Mouse (Mus musculus) gastrocnemius, postnatal 14 days (tissue): Measurements from ENCODE around the gene Flad1. TPM values are rescaled to one million over a fixed set of nuclear protein-coding genes. Genes with fewer than 3 reads are reported as not detected.

Experiments
- DNase-seq: peaks from one replicate; pipeline ENCODE4 v3.0.0; 2021; ENCODE audit warnings: mixed read lengths
- intact Hi-C: fragments of 180-260 bp; cut with DNase I; formaldehyde crosslinking; loops from one replicate; pipeline ENCODE4 v1.15.1; 2025; ENCODE audit warnings: low total_unique reads
- total RNA-seq, 2 experiments: library from RNA; stranded (reverse); gene quantifications; 2 replicates each; pipeline ENCODE4 v1.2.3; 2021

Gene Flad1
- total RNA-seq, 2 experiments from 2014 or later = 30.9 to 33.4 TPM

DNA sequence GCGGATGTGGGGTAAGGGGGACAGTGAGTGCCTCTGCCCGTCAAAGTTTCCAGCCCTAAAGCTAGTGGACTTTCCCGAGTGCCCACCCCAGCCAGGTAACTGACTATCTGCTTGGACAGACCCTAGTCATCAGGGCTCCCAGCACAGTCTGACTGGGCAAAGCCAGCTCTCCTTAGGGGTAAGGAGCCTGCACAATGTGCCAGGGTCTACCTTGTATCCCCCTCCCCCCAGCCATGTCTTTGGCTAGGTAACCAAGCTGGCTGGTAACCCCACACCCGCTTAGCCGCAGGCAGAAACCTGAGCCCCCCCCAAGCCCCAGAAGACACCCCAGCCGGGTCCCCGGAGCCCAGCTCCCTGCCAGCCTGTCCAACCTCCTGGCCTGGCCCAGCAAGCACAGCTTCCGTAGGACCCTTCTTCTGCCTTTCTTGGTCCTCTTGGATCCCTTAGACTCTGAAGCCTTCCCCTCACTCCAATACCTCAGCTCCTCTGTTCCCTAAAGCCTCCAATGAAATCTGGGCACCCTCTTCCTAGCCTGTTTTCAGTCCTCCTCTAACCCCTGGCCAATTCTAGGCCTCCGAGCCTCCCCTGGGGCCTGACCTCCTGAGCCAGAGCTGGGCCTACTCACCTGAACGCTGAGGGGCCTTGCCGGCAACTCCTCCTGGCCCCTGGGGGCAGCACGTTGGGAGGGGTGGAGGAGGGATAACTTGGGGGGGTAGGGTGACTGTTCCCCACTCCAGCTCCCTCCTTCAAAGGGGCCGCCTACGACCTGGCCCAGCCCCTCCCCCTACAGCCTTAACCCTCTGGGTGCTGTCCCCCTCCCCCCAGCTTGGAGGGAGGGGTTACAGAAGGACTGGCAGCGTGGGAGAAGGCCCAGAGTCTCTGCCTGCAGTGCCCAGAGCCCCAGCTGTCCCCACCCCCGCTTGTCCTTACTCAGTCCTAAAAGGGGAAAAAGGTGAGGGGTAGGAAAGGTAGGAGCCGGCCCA, 24.9 kb downstream of the Flad1 start:
- intact Hi-C loops = no loop called here
- DNase-seq = peak; percentile 47

DNA sequence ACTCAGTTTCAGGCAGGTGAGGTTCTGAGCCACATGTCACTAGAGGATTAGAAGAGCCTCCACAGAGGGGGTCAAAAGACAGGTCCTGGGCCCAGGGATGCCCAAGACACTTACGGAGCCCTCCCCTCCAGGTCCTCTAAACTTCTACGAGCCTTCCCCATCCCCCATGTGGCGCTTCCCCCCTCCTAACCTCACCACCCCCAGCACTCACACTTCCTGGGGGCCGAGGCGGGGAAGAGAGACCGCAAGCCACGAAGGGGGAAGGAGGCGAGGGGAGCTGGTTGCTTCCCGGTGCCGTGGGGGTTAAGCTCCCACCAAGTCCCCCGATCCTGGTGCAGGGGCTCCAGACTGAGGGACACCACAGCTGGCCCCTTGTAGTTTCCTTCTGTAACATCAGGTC, 26.2 kb downstream of the Flad1 start:
- no peak for DNase-seq
- intact Hi-C loops = no loop called here

DNA sequence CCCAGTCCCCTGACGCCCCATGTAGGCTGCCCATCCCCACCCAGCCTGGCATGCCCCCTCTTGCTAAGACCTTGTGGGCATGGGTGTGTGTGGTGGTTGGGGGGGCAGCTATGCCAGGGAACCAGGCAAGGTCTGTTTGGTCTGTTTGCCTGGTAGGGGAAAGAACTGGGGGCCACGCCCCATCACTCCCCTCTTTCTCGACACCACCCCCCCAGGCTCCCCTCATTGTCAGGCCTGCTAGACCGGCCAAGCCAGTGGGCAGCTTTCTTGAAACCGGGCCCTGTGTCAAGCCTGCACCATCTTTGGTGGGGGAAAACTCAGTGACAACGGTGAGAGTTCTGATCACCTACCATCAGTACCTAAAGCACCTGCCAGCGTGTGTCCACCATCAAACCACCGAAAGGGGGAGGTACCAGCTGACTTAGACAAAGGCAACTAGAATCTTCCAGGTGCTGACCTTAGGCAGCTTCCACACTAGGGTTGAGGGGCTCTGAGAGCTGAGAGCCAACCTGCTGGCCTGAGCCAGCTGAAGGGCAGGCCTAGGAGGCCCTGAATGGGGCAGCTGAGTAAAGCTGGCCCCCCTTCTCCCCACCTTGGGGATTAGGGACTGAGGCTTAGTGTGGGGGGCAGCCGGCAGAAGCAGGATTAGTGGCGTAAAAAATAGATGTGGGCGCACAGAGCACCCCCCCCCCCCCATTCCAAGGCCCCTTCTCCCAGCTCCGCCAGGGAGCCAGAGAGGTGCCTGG, 27.2 kb downstream of the Flad1 start:
- intact Hi-C loops = no loop called here
- DNase-seq = no peak

DNA sequence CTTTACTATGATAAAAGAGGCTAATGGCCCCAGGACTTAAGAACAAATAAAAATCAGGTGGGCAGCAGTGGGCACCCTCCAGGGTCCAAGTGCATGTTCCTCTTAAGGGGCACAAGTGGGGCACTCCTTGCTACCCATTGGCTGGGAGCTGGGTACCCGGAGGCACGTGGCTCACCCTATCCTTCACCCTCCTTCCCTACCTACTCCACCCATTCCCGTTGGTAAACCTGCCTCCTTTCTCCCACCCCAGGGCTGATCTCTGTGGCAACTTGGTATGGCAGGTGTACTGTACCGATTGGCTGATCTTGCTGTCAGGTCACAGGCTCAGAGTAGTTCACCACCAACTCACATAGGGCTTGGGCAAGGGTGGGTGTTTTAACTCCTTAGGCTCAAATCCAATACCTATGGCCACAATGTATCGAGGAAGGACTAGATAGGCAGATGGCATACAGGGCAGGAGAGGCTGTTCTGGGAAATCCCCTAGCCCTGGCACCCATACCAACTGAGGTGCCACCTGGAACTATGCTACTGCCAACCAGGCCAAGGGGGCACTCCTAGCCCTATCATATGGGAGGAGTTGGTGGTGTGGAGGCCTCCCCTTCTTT, 27.9 kb downstream of the Flad1 start:
- intact Hi-C loops = no loop called here
- DNase-seq = no peak

DNA sequence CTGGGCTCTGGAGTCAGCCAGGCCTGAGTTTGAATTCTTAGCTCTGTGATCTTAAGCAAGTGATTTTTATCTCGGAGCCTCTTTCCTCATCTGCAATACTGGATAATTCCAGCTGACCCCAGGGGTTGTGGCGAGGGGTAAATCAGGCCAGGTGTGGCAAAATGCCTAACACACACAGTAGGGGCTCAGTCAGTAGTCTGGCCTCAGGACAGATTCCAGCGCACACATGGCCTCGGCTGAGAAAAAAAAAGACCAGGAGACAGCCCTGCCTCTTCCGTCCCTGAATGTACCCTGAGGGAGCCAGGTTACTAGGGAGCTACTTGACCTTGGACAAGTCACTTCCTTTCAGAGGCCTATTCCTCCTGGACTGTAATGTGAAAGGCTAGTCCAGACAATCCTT, 28.7 kb downstream of the Flad1 start:
- intact Hi-C loops = no loop called here
- no peak for DNase-seq

DNA sequence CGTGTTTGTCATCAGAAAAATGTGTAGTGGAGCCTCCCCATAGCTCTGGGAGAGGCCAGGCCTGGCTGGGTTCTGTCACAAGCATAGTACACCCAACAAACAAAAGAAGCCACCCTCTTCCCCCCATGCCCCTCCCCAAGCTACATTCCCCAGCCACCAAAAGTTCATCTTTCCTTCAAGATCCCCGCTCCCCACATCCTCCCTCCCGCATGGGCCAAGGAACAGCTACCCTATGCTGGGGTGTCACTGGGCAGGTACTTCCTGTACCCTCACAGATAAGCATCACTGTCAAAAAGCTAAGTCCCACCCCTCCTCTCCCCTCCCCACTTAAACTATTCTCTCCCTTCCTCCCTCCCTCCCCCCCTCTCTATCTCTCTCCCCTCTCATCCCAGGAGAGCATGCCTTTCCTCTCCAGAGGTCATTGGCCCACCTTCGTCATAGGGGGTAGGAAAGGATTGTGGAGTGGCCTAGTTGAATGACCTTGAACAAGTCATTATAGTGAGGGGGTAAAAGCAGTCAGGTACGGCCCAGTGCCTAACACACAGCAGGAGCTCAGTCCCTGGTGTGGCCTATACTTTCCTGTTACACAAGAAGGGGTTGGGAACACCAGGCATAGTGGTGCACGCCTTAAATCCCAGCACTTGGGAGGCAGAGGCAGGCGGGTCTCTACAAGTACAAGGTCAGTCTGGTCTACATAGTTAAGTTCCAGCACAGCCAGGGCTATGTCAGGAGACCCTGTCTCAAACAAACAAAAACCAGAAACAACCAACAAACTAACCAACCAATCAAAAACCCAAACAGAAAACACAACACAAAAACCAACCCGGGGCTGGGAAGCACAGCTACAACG, 29.4 kb downstream of the Flad1 start:
- intact Hi-C loops = no loop called here
- no peak for DNase-seq

DNA sequence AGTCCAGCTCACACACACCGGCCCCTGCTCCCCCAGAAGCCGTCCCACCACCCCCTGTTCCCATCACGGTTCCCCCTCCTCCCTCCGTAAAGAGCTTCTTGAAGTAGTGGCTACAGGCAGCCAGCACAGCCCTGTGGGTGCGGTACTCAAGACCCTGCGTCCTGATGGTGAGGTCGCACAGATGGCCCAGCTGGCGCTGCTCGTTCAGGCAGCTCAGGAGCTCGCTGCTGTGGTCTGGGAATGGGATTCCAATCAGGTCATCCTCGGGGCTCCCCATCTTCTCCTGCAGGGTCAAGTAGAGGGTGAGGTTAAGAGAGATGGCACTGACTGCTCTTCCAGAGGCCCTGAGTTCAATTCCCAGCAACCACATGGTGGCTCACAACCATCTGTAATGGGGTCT, 30.4 kb downstream of the Flad1 start:
- intact Hi-C loops = no loop called here
- DNase-seq = no peak

DNA sequence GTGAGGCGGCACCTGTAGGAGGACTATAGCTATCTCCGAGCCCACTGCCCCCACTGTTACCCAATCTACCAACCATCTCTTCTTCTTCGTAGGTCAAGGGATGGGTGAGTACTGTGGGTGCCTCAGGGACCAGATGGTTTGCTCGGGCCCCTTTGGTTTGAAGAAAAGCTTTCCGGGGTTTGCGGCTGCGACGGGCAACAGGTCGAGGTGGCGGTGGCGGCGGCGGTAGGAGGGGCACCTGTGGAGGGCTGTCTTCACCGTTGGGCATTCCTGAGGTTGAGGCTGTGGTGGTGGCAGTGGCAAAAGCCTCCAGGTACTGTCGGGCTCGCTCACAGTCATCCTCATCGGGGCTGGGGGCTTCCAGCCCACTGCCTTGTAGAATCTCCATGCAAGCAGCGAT, 31.0 kb downstream of the Flad1 start:
- no peak for DNase-seq
- intact Hi-C loops = no loop called here

DNA sequence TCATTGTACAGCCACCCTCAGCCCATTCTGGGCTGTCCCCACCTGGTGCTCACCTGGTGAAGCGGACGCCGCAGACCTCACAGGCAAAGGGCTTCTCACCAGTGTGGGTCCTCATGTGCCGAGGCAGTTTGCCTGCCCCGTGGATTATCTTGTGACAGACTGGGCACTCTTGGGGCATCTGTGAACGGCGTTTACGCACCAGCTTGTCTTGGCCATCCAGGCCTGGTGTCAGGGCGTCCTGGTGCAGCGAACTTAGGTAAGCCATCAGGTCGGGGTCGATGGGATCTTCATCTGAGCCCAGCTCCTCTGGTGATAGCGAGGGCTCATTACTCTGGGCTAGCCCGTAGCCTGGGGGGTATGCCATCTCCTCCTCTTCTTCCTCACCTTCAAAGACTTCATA, 31.4 kb downstream of the Flad1 start:
- no peak for DNase-seq
- intact Hi-C loops = no loop called here

DNA sequence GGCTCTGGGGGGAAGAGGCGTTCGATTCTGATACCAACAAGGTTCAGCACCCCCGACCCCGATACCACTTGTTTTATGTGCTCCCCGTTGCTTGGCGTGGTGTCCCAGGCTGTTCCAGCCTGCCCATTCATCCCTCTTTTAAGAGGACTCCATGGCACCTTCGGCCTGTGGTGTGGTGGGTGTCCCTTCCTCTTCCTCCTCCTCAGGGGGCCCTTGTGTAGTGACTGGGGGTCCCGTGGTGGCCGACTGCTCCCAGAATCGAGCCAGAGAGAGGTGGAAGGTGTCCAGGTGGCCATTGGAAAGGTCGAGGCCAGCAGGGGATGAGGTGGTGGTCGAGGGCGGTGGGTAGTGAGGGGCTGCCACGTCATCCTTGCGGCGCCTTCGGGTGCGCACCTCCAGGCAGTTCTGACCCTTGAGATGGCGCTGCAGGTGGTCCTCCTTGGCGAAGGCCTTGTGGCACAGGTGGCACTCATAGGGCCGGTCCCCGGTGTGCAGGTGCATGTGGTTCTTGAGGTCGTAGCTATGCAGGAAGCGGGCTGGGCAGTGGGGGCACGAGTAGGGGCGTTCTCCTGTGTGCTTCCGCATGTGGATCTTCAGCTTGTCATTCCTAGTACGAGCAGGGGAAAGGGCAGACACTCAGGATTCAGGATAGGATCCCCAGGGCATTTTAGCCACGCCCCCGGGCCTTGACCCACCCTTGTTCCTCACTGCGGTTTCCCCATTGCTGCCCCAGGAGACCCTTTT, 32.1 kb downstream of the Flad1 start:
- intact Hi-C loops = loop anchor here (10.0 kb wide), 1 partner anchor 105 kb away; no protein-coding TSS in a partner anchor
- no peak for DNase-seq

DNA sequence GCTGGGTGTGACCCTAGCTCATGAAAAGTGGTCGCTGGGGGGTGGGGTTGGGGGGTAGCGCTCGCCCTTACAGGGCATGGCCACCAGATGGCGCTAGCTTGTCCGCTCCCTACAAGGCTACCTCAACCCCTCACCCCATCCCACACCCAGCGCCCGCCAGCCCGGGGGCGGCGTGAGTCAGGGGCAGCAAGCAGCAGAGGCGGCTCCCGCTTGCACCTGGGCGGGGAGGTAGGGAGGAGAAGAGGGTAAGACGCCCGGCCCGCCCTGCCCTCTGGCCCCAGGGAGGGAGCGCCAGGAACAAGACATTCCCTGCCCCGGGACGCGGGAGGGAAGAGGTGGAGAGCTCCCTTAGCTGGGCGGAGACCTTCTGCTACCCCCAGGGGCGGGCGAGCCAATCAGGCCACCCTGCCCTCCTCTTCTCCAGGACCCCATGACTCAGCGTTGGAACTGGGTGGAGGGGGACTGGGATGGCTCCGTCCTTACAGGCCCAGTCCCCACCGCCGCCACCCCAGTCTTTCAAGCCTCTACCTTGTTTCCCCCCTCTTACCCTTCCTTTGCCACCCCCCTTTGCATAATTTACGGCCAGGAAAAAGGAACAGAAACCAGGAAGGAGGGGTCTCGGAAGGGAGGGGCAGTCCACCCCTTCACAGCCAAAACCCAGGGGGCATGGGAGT, 33.1 kb downstream of the Flad1 start:
- intact Hi-C loops = loop anchor here (10.0 kb wide), 1 partner anchor 106 kb away; no protein-coding TSS in a partner anchor
- DNase-seq = peak; percentile 78

DNA sequence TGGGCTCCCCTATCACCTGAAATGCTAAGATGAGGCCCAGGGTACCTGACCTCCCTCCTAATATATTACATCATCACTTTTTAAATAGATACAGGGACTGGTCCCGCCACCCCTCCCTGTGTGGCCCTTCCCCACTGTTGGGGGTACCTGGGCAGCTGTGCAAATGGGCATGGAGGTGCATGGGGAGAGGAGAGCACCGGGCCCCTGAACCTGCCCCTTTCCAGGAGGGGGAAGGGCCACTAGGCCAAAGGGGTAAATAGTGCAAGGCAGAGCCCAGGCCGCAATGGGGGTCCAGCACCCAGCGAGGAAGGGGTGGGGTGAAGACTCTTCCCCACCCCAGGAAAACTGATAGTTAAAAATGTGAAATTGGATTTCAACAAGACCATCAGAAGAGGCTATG, 33.8 kb downstream of the Flad1 start:
- intact Hi-C loops = loop anchor here (10.0 kb wide), 1 partner anchor 107 kb away; no protein-coding TSS in a partner anchor

DNA sequence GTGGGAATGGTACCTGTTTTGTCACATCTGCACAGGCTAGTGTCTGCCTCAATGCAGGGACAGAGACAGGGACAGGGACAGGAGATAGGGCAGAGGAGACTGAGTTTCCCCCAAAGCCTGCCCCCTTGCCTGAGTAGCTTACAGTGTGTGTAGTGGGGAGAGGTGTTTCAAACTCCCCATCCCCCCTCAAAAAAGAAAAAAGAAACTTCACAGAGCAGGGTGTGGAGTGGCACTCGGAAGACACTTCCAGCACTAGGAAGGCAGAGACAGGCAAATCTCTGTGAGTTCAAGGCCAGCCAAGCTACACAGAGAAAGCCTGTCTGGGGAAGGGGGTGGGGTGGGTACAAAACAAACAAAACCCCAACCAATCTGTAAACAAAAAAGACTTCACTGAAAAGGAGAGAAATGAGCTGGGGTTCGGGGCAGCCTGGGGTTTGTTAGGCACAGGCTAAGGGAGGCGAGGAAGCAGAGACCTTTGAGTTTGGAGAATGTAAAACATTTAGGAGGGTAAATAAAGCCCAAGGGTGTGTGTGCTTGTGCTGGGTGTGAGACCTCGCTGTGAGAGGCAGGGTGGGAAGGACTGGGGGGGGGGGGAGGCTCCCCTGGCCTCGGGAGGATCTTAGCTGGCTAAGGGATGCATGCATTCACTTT, 38.0 kb downstream of the Flad1 start:
- intact Hi-C loops = loop anchor here (10.0 kb wide), 1 partner anchor 111 kb away; no protein-coding TSS in a partner anchor
- no peak for DNase-seq

More for the DNA sequence above, 33.8 kb downstream of the Flad1 start:
- DNase-seq = no peak

DNA sequence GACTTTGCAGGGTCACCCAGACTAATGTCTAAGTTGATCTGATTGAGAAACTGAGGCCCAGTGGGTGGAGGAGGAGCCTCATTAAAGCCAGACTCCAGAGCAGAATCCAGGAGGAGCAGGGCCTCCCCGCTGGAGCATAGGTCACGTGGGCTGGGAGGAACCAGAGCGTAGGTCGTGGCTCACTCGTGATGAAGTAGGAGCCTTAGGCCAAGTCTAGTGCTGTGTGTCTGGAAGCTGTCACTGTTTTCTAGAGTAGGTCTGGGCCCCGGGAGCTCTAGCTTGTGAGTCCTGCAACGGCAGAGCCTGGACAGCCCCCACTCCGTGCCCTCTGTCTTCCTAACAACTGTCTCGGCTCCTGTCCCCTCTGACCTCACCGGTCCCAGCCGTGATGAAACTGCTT, 44.3 kb downstream of the Flad1 start:
- DNase-seq = no peak
- intact Hi-C loops = no loop called here

DNA sequence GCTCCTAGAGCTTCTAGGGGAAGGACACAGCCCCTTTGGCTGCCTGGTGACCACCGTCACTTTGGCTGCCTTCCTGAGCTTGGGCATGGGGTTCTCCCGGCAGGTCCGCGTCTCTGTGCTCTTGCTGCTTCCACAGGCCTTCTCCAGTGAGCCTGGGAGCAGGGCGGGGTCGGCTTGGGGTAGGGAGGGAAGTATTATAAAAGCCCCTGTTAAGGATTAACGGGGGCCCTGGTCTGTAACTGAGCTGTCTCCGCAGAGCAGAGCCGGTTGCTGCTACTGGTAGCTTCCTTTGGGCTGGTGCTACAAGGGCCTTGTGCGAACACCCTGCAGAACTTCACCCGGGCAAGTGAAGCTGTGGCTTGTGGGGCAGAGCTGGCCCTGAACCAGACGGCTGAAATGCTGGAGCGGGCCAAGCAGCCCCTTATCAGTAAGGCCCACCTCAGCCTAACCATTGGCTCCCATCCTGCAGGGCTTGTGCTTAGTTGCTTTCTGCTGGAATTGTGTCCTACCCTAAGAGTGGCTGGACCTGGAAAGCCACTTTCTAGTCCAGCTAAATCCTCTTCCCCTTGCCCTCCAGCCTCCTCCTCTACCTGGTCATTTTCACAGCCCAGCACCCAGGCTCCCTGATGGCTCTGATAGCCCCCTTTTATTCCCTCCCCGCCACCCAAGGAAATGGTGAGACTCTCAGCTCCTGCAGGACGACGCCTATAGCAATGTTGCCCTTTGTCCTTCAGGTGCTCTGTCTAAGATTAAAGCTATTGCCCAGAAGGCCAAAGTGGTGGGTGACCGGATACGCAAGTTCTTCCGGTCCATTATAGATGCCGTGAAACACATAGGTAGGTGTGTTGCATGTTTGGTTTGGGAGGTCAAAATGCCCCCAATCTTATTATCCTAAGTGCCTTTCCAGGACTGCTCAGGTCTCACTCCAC, 45.9 kb downstream of the Flad1 start:
- intact Hi-C loops = no loop called here
- DNase-seq = no peak

DNA sequence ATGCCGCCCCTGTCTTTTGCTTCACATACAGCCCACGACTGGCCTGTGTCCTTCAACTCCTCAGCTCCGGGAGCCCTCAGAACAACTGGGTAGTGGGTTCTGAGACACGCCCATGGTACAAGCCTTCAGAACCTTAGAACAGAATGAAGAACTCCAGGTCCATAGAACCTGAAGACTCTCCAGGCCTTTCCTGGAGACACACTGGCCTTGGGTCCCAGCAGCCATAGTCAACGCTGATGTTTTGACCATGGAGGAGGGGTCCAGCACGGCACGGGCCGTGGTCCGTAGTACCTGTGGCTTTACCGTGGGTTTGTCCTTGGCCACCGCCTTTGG, 46.6 kb downstream of the Flad1 start, which contains the start of gene Dcst1:
TSS of gene Dcst1 (minus strand) at position 101 of the 333 bp plus-strand sequence.
- DNase-seq = no peak
- intact Hi-C loops = no loop called here
